Mouse (Mus musculus) liver, embryonic 14.5 days (tissue): ENCODE measurements around the gene Epn1. TPM values are rescaled to one million over a fixed set of nuclear protein-coding genes. Genes with fewer than 3 reads are reported as not detected.
"Not testable (repeated sequence)": the region's sequence is repeated elsewhere in the genome, so short reads cannot be mapped to it uniquely, and the experiment has no call there.

Source experiments
- ATAC-seq: fragments of 200-750 bp; cut with Nextera tagmentation; 2 replicates; pipeline ENCODE4 v1.8.0; 2017; ENCODE audit warnings: moderate number of reproducible peaks, mild to moderate bottlenecking, moderate library complexity; ENCODE audit not compliant: insufficient read depth
- DNase-seq, 3 experiments: peaks; one replicate each; pipeline ENCODE4 v3.0.0-alpha.2; 2012 to 2013; ENCODE audit warnings: low read depth in 3 of 3, low spot score in 3 of 3
- H3K27ac ChIP-seq: fragments of 300-500 bp; sonication (generic); 2 replicates; pipeline ENCODE4 v1.5.1; 2014; ENCODE audit warnings: moderate library complexity, mild to moderate bottlenecking, control low read depth, inconsistent platforms
- H3K27me3 ChIP-seq: fragments of 300-500 bp; sonication (generic); 2 replicates; pipeline ENCODE4 v1.6.1; 2014; ENCODE audit warnings: mild to moderate bottlenecking, low read length, moderate library complexity; ENCODE audit not compliant: control insufficient read depth, insufficient read depth
- H3K36me3 ChIP-seq: fragments of 300-500 bp; sonication (generic); replicated peaks from 2 replicates; pipeline ENCODE4 v1.6.1; 2014; ENCODE audit warnings: low read depth; ENCODE audit not compliant: control insufficient read depth, insufficient read depth
- H3K4me1 ChIP-seq, 2 experiments: fragments of 200-500 bp in 1 of 2; fragments of 300-500 bp in 1 of 2; sonication (generic) in 1 of 2; replicated peaks; 2 replicates each; pipeline ENCODE4 v1.6.1; 2012 to 2014; ENCODE audit warnings: antibody characterized with exemption in 1 of 2, inconsistent platforms in 1 of 2, low read length in 1 of 2; ENCODE audit not compliant: control insufficient read depth in 2 of 2, insufficient read depth in 2 of 2
- H3K4me2 ChIP-seq: fragments of 300-500 bp; sonication (generic); 2 replicates; pipeline ENCODE4 v1.6.1; 2014; ENCODE audit warnings: low read depth, mild to moderate bottlenecking, control low read depth, moderate library complexity
- H3K4me3 ChIP-seq, 2 experiments: fragments of 200-500 bp in 1 of 2; fragments of 300-500 bp in 1 of 2; sonication (generic) in 1 of 2; 2 replicates each; pipeline ENCODE4 v1.5.1; 2012 to 2014; ENCODE audit warnings: low read depth in 2 of 2, low read length in 2 of 2, mild to moderate bottlenecking in 2 of 2, control low read depth in 1 of 2, inconsistent platforms in 1 of 2, moderate library complexity in 1 of 2; ENCODE audit not compliant: insufficient read depth in 1 of 2
- H3K9ac ChIP-seq: fragments of 300-500 bp; sonication (generic); replicated peaks from 2 replicates; pipeline ENCODE4 v1.6.1; 2014; ENCODE audit warnings: mild to moderate bottlenecking, control low read depth, moderate library complexity
- H3K9me3 ChIP-seq: fragments of 300-500 bp; sonication (generic); 2 replicates; pipeline ENCODE4 v1.6.1; 2016; ENCODE audit warnings: low read length, mixed read lengths; ENCODE audit not compliant: control insufficient read depth
- CTCF ChIP-seq: IDR thresholded peaks from 2 replicates; pipeline ENCODE4 v1.5.1; 2016; ENCODE audit warnings: antibody characterized with exemption, low read depth, control low read depth
- EP300 ChIP-seq: IDR thresholded peaks from 2 replicates; pipeline ENCODE4 v1.6.1; 2016; ENCODE audit warnings: antibody characterized with exemption, low read depth
- WGBS: fragments of 180-500 bp; shearing (Covaris S2); extraction: QIAGEN DNeasy Blood & Tissue Kit; methylation state at CpG from one replicate; pipeline ENCODE4 v1.1.7; 2014; ENCODE audit not compliant: insufficient replicate concordance; 5-methylcytosine and 5-hydroxymethylcytosine counted together
- polyA plus RNA-seq, 2 experiments: library from polyadenylated mRNA; depleted of rRNA in 1 of 2; stranded (reverse) in 1 of 2; unstranded in 1 of 2; fragments of >200 nt; fragmentation: Nextera tagmentation in 1 of 2; extraction: Ambion mirVana in 1 of 2; gene quantifications; 2 replicates each; pipeline versions ENCODE4 v1.2.1 to v1.2.3; 2012 to 2014

The Epn1 gene
- polyA plus RNA-seq, 2 experiments = 45.4 to 54.4 TPM

DNA sequence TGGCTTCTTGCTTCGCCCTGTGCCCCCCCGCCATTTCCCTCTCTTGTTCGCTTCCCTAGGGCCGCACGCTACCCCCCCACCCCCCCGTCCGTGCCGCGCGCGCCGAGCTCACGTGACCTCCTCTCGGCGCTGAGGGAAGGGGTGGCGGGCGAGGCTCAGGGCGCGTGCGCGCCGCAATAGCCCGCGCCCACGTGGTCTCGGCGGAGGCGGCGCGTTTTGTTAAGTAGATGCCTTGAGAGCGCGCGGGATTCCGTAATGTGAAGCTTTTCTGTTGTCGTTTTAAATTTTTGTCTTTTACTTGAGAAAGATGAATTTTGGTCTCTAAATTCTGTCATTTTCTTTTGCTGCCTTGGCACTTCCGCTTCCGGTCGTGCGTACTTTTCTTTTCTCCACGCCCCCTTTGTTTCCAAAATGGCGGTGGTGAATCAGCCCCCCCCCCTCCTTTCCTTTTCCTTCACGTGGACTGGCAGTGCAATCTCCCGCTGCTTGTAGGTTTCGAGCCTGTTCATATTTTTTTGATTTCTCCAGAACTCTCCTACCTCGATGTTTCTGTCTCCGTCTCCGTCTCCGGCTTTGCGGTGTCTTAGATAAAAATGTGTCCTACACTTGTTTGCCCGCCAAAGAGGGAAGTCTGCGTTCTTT lies 17.6 kb upstream of the Epn1 start:
- DNase-seq = peak; percentile 68 to 78 (median 71)
- Histone ChIP-seq H3K4me1 (peaks cover 17 to 18% of the 10 kb centered on the region in 2 experiments), H3K27ac (peak overlapping the region; percentile 81)

DNA sequence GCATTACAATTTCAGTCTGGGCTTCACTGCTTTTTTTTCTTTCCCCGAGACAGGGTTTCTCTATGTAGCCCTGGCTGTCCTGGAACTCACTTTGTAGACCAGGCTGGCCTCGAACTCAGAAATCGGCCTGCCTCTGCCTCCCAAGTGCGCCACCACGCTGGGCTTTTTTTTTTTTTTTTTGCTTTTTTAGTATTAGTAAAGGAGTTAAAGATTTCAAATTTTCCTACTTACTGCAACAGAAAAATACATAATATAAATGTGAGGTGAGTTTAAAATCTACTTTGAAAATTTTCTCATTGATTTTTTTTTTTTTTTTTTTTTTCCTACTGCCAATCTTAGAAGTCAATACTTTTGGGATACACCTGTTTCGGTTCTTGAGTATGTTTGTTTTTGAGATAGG lies 15.1 kb upstream of the Epn1 start:
- H3K27ac ChIP-seq = no peak overlapping the region
- 83% methylated on average over 6 of the region's 6 CpGs for WGBS
- H3K9me3 ChIP-seq = no peaks in the 10 kb centered on the region
- no peak for DNase-seq
- H3K9ac ChIP-seq = no peak overlapping the region
- TF ChIP-seq EP300 (no peak), CTCF (no peak)
- peaks cover 16 to 18% of the 10 kb centered on the region in 2 experiments for H3K4me1 ChIP-seq
- peak overlapping the region; percentile 98 for H3K4me2 ChIP-seq
- H3K36me3 ChIP-seq = peaks cover 39% of the 10 kb centered on the region
- no peak overlapping the region; a peak in 1 of 4 replicates for H3K4me3 ChIP-seq
- H3K27me3 ChIP-seq = no peaks in the 10 kb centered on the region
- ATAC-seq = no peak

More for the DNA sequence above, 17.6 kb upstream of the Epn1 start:
- Histone ChIP-seq H3K9me3 (no peaks in the 10 kb centered on the region), H3K36me3 (peaks cover 15% of the 10 kb centered on the region), H3K27me3 (peaks cover 13% of the 10 kb centered on the region), H3K4me2 (peak overlapping the region; percentile 98), H3K4me3 (peak overlapping the region; percentile 91 to 96), H3K9ac (peak overlapping the region; percentile 88)
- ATAC-seq = peak; percentile 66
- under 1% methylated on average over 51 of the region's 51 CpGs for WGBS
- TF ChIP-seq CTCF (no peak), EP300 (no peak; the same call in 1 of the 2 replicates)

DNA sequence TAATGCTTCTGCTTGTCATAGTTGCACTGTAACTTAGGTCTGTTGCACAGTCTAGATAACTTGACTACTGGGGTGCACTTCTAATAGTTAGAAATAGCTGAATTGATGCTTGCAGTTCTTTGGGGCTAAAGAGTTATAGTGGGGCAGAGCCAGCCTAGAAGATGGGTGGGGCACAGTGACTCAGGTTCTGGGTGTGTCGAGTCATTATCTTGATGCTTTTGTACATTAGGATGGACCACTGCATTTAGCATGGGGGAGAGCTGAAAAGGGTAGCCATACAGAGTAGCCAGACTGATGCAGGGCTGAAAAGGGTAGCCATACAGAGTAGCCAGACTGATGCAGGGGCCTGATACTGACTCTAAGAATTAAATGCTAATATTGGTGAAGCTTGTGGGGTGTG lies 6.4 kb upstream of the Epn1 start:
- Histone ChIP-seq H3K27ac (peak overlapping the region; percentile 79), H3K9me3 (no peaks in the 10 kb centered on the region), H3K4me3 (no peak overlapping the region; a peak in 1 of 4 replicates), H3K4me1 (peaks cover 37 to 46% of the 10 kb centered on the region in 2 experiments), H3K9ac (peak overlapping the region; percentile 51), H3K4me2 (peak overlapping the region; percentile 62), H3K36me3 (peaks cover 95% of the 10 kb centered on the region), H3K27me3 (no peaks in the 10 kb centered on the region)
- TF ChIP-seq CTCF (no peak), EP300 (no peak)
- DNase-seq (peak; percentile 45 to 64 (median 57)), ATAC-seq (peak; percentile 75)
- WGBS = 16% methylated on average over 1 of the region's 1 CpGs

DNA sequence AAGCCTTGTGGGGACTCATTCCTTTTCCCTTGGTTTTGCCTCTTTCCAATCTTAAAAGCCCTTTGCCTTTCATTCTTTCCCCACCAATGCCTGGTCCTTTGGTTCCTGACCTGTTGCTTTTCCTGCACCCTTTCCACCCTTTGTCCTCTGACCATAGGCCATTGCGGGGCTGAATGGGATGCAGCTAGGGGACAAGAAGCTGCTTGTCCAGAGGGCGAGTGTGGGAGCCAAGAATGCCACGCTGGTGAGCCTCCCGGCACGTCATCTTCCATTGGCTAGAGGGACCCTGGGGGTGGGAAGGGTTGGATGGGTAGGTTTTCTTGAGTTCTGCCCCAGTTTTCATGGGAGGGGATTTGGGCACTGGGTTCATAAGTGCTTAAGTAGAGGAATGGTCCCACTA lies 5.1 kb upstream of the Epn1 start:
- H3K4me1 ChIP-seq = peaks cover 37 to 46% of the 10 kb centered on the region in 2 experiments
- no peaks in the 10 kb centered on the region for H3K9me3 ChIP-seq
- no peak for ATAC-seq
- H3K4me3 ChIP-seq = no peak overlapping the region
- H3K27ac ChIP-seq = no peak overlapping the region; the same call in 1 of the 2 replicates
- DNase-seq = no peak
- no peak overlapping the region for H3K9ac ChIP-seq
- peaks cover 84% of the 10 kb centered on the region for H3K36me3 ChIP-seq
- H3K4me2 ChIP-seq = no peak overlapping the region
- TF ChIP-seq EP300 = no peak
- no peak for TF ChIP-seq CTCF
- no peaks in the 10 kb centered on the region for H3K27me3 ChIP-seq
- 93% methylated on average over 5 of the region's 5 CpGs for WGBS

DNA sequence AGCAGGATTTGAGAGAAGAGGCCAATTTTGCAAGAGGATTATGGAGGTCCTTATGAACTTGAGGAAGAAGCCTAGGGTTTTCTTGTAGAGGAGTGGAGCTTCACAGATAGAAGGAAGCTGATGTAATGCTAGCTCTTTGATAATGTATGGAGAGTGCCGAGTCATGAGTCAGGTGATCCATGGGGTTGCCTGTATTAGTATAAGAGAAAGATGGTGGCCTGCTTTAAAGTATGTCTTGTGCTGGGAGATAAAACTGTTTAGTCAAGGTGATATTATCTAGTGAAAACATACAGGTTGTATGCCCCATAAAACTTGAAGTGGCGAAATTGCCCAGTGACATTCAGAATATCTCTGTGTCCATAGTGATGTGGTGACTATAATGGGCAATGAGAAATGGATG lies 3.1 kb upstream of the Epn1 start:
- H3K27me3 ChIP-seq = no peaks in the 10 kb centered on the region
- no peaks in the 10 kb centered on the region for H3K9me3 ChIP-seq
- H3K9ac ChIP-seq = no peak overlapping the region; the same call in 1 of the 2 replicates
- peak; percentile 50 to 60 (median 59) for DNase-seq
- H3K4me1 ChIP-seq = peaks cover 39 to 50% of the 10 kb centered on the region in 2 experiments
- H3K27ac ChIP-seq = peak overlapping the region; percentile 87
- H3K4me2 ChIP-seq = peak overlapping the region; percentile 38
- peak; percentile 54; the same call in 1 of the 2 replicates for TF ChIP-seq EP300
- TF ChIP-seq CTCF = no peak
- ATAC-seq = 0 out of 2 replicates have a peak, but pooled peaks have one; percentile 15
- WGBS = 35% methylated on average over 2 of the region's 2 CpGs
- no peak overlapping the region for H3K4me3 ChIP-seq
- peaks cover 67% of the 10 kb centered on the region for H3K36me3 ChIP-seq

DNA sequence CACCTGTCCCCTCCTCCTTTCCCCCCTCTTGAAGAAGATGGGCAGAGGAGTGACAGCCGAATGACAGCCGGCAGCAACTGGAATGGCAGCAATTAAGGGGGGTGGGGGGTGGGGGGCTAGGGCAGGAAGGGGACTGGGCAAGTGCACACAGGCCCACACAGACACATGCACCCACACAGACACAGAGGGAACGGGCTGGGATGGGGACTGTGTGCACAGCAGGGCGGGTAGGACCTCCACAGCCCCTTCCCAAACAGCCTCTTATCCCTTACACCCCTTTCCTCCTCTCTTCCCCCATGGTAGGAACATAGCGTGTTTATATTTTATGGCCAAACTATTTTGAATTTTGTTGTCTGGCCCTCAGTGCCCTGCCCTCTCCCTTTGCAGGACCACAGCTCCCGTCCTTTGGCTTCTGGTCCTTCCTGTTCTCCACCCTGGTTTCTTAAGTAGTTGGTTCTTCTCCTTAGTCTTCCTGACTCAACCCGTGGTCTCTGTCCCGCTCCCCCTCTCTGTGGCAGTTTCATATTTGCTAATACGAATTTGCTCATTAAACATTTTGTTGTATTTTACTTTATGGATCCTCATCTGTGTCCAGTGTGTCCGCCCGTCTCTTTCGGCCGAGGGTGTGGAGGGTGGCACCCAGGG lies 548 bp upstream of the Epn1 start:
- Histone ChIP-seq H3K4me1 (peaks cover 21 to 36% of the 10 kb centered on the region in 2 experiments), H3K9ac (peak overlapping the region; percentile 92), H3K36me3 (peaks cover 61% of the 10 kb centered on the region), H3K27ac (peak overlapping the region; percentile 63), H3K4me3 (peak overlapping the region; percentile 54 to 90), H3K4me2 (peak overlapping the region; percentile 92)
- peak; percentile 0; the same call in 1 of the 2 replicates for ATAC-seq
- not testable (repeated sequence) for H3K9me3 ChIP-seq, DNase-seq, H3K27me3 ChIP-seq
- 34% methylated on average over 9 of the region's 13 CpGs for WGBS
